Mouse (Mus musculus) forebrain, embryonic 13.5 days (tissue): ENCODE results near the gene Ccnl1. TPM values are rescaled to one million over a fixed set of nuclear protein-coding genes. Genes with fewer than 3 reads are reported as not detected.
A peak's percentile ranks its signal among the peaks of the same experiment; 100 is the strongest.

Source experiments
- ATAC-seq: fragments of 200-750 bp; cut with Nextera tagmentation; 2 replicates; pipeline ENCODE4 v1.8.0; 2017
- H3K27ac ChIP-seq: fragments of 300-500 bp; sonication (generic); 2 replicates; pipeline ENCODE4 v1.5.1; 2015; ENCODE audit warnings: inconsistent platforms, mild to moderate bottlenecking, moderate library complexity
- H3K27me3 ChIP-seq: fragments of 300-500 bp; sonication (generic); 2 replicates; pipeline ENCODE4 v1.6.1; 2015; ENCODE audit warnings: mild to moderate bottlenecking, inconsistent platforms
- H3K36me3 ChIP-seq: fragments of 300-500 bp; sonication (generic); 2 replicates; pipeline ENCODE4 v1.6.1; 2015; ENCODE audit warnings: mild to moderate bottlenecking, inconsistent platforms; ENCODE audit not compliant: poor library complexity, severe bottlenecking
- H3K4me1 ChIP-seq: fragments of 300-500 bp; sonication (generic); 2 replicates; pipeline ENCODE4 v1.6.1; 2015; ENCODE audit warnings: inconsistent platforms
- H3K4me2 ChIP-seq: fragments of 300-500 bp; sonication (generic); 2 replicates; pipeline ENCODE4 v1.6.1; 2015; ENCODE audit warnings: inconsistent platforms, mild to moderate bottlenecking, moderate library complexity
- H3K4me3 ChIP-seq: fragments of 300-500 bp; sonication (generic); 2 replicates; pipeline ENCODE4 v1.5.1; 2015; ENCODE audit warnings: mild to moderate bottlenecking, inconsistent platforms
- H3K9ac ChIP-seq: fragments of 300-500 bp; sonication (generic); 2 replicates; pipeline ENCODE4 v1.6.1; 2015; ENCODE audit warnings: mild to moderate bottlenecking, inconsistent platforms
- H3K9me3 ChIP-seq: fragments of 300-500 bp; sonication (generic); replicated peaks from 2 replicates; pipeline ENCODE4 v1.6.1; 2016; ENCODE audit warnings: inconsistent platforms
- WGBS: fragments of 180-500 bp; shearing (Covaris S2); methylation state at CpG from one replicate; pipeline ENCODE4 v1.1.7; 2015; 5-methylcytosine and 5-hydroxymethylcytosine counted together
- polyA plus RNA-seq: library from polyadenylated mRNA; unstranded; fragments of >200 nt; fragmentation: Nextera tagmentation; extraction: Ambion mirVana; gene quantifications from 2 replicates; pipeline ENCODE4 v1.2.1, GENCODE M21; 2015

Ccnl1 gene
- polyA plus RNA-seq, 1 experiment from 2014 or later: 86.3 TPM

GRCm38 (mm10) chr3:65975317-65975716 is 17.3 kb upstream of the Ccnl1 start:
- H3K27me3 ChIP-seq: no peaks in the 10 kb centered on the region
- peak overlapping the region; percentile 52 for H3K4me3 ChIP-seq
- peak overlapping the region; percentile 64 for H3K9ac ChIP-seq
- peaks cover 15% of the 10 kb centered on the region for H3K4me1 ChIP-seq
- peak; percentile 28 for ATAC-seq
- peak overlapping the region; percentile 97 for H3K27ac ChIP-seq
- 0% methylated on average over 5 of the region's 5 CpGs for WGBS
- H3K9me3 ChIP-seq: no peaks in the 10 kb centered on the region
- H3K4me2 ChIP-seq: peak overlapping the region; percentile 62
- H3K36me3 ChIP-seq: no peaks in the 10 kb centered on the region

- H3K4me2 ChIP-seq: peak overlapping the region; percentile 62
- peak overlapping the region; percentile 97 for H3K27ac ChIP-seq
- ATAC-seq: peak; percentile 96
- no peaks in the 10 kb centered on the region for H3K27me3 ChIP-seq
- no peaks in the 10 kb centered on the region for H3K36me3 ChIP-seq
- H3K4me1 ChIP-seq: peaks cover 15% of the 10 kb centered on the region
- 0% methylated on average over 42 of the region's 43 CpGs for WGBS
- peak overlapping the region; percentile 52 for H3K4me3 ChIP-seq
- peak overlapping the region; percentile 72 for H3K9ac ChIP-seq
- no peaks in the 10 kb centered on the region for H3K9me3 ChIP-seq
Measured at GRCm38 (mm10) chr3:65974232-65975058, 16.4 kb upstream of the Ccnl1 start.

GRCm38 (mm10) chr3:65973501-65974231 is 15.6 kb upstream of the Ccnl1 start:
- no peak for ATAC-seq
- WGBS: 32% methylated on average over 8 of the region's 8 CpGs

GRCm38 (mm10) chr3:65969196-65969595 is 11.1 kb upstream of the Ccnl1 start:
- Histone ChIP-seq H3K9me3 (no peaks in the 10 kb centered on the region), H3K4me2 (no peak overlapping the region), H3K36me3 (no peaks in the 10 kb centered on the region), H3K27ac (no peak overlapping the region), H3K27me3 (no peaks in the 10 kb centered on the region), H3K4me3 (no peak overlapping the region), H3K4me1 (peaks cover 5% of the 10 kb centered on the region; the same call in 1 of the 2 replicates), H3K9ac (no peak overlapping the region)
- WGBS: 92% methylated on average over 3 of the region's 3 CpGs
- no peak for ATAC-seq

More at GRCm38 (mm10) chr3:65973501-65974231, 15.6 kb upstream of the Ccnl1 start:
- H3K4me2 ChIP-seq: peak overlapping the region; percentile 62
- no peaks in the 10 kb centered on the region for H3K36me3 ChIP-seq
- H3K4me1 ChIP-seq: peaks cover 15% of the 10 kb centered on the region
- H3K4me3 ChIP-seq: peak overlapping the region; percentile 52
- H3K27me3 ChIP-seq: no peaks in the 10 kb centered on the region
- peak overlapping the region; percentile 72 for H3K9ac ChIP-seq
- peak overlapping the region; percentile 97 for H3K27ac ChIP-seq
- no peaks in the 10 kb centered on the region for H3K9me3 ChIP-seq

- no peak overlapping the region for H3K27ac ChIP-seq
- H3K9me3 ChIP-seq: no peaks in the 10 kb centered on the region
- H3K4me3 ChIP-seq: no peak overlapping the region
- H3K4me2 ChIP-seq: no peak overlapping the region
- H3K36me3 ChIP-seq: no peaks in the 10 kb centered on the region
- no peak overlapping the region for H3K9ac ChIP-seq
- WGBS: 98% methylated on average over 1 of the region's 1 CpGs
- H3K27me3 ChIP-seq: no peaks in the 10 kb centered on the region
- no peaks in the 10 kb centered on the region for H3K4me1 ChIP-seq
- ATAC-seq: no peak
Measured at GRCm38 (mm10) chr3:65966360-65966759, 8.3 kb upstream of the Ccnl1 start.

- Histone ChIP-seq H3K4me2 (no peak overlapping the region), H3K36me3 (no peaks in the 10 kb centered on the region), H3K9me3 (no peaks in the 10 kb centered on the region), H3K27ac (no peak overlapping the region), H3K4me3 (no peak overlapping the region), H3K9ac (no peak overlapping the region), H3K27me3 (no peaks in the 10 kb centered on the region), H3K4me1 (peaks cover 13% of the 10 kb centered on the region)
- 92% methylated on average over 4 of the region's 4 CpGs for WGBS
- no peak for ATAC-seq
Measured at GRCm38 (mm10) chr3:65962270-65962930, 4.4 kb upstream of the Ccnl1 start.

- no peak overlapping the region for H3K4me3 ChIP-seq
Measured at GRCm38 (mm10) chr3:65960291-65960945, 2.4 kb upstream of the Ccnl1 start.

GRCm38 (mm10) chr3:65959416-65960001 is 1.5 kb upstream of the Ccnl1 start:
- peak overlapping the region; percentile 99; the same call in 1 of the 2 replicates for H3K9ac ChIP-seq
- WGBS: 44% methylated on average over 3 of the region's 3 CpGs
- H3K4me1 ChIP-seq: peaks cover 32% of the 10 kb centered on the region
- H3K4me3 ChIP-seq: peak overlapping the region; percentile 98
- no peaks in the 10 kb centered on the region for H3K9me3 ChIP-seq
- no peak for ATAC-seq
- H3K36me3 ChIP-seq: peaks cover 16% of the 10 kb centered on the region
- peak overlapping the region; percentile 91 for H3K4me2 ChIP-seq
- H3K27ac ChIP-seq: no peak overlapping the region
- no peaks in the 10 kb centered on the region for H3K27me3 ChIP-seq

More at GRCm38 (mm10) chr3:65960291-65960945, 2.4 kb upstream of the Ccnl1 start:
- H3K36me3 ChIP-seq: peaks cover 10% of the 10 kb centered on the region
- 93% methylated on average over 5 of the region's 5 CpGs for WGBS
- H3K27me3 ChIP-seq: no peaks in the 10 kb centered on the region
- peaks cover 28% of the 10 kb centered on the region for H3K4me1 ChIP-seq
- H3K9ac ChIP-seq: no peak overlapping the region
- no peak overlapping the region for H3K4me2 ChIP-seq
- ATAC-seq: no peak
- H3K27ac ChIP-seq: no peak overlapping the region
- no peaks in the 10 kb centered on the region for H3K9me3 ChIP-seq

GRCm38 (mm10) chr3:65958840-65959185 is 764 bp upstream of the Ccnl1 start:
- peaks cover 37% of the 10 kb centered on the region for H3K4me1 ChIP-seq
- H3K27me3 ChIP-seq: no peaks in the 10 kb centered on the region
- peak overlapping the region; percentile 91 for H3K4me2 ChIP-seq
- H3K27ac ChIP-seq: peak overlapping the region; percentile 99
- WGBS: 3% methylated on average over 9 of the region's 9 CpGs
- peaks cover 21% of the 10 kb centered on the region for H3K36me3 ChIP-seq
- H3K4me3 ChIP-seq: peak overlapping the region; percentile 98
- no peak for ATAC-seq
- H3K9me3 ChIP-seq: no peaks in the 10 kb centered on the region
- peak overlapping the region; percentile 99 for H3K9ac ChIP-seq

GRCm38 (mm10) chr3:65957271-65958101 is 563 bp downstream of the Ccnl1 start:
- ATAC-seq: peak; percentile 77
- peak overlapping the region; percentile 98 for H3K4me3 ChIP-seq
- peaks cover 24% of the 10 kb centered on the region for H3K36me3 ChIP-seq
- peak overlapping the region; percentile 99 for H3K27ac ChIP-seq
- H3K4me2 ChIP-seq: peak overlapping the region; percentile 91
- no peaks in the 10 kb centered on the region for H3K27me3 ChIP-seq
- H3K9ac ChIP-seq: peak overlapping the region; percentile 99
- WGBS: under 1% methylated on average over 63 of the region's 94 CpGs
- no peaks in the 10 kb centered on the region for H3K9me3 ChIP-seq
- peaks cover 49% of the 10 kb centered on the region for H3K4me1 ChIP-seq
